Mouse (Mus musculus): ENCODE measurements around the gene Nav2. TPM values are rescaled to one million over a fixed set of nuclear protein-coding genes. Genes with fewer than 3 reads are reported as not detected.

Gene Nav2
- polyA plus RNA-seq, 1 experiment from 2014 or later = 4.1 TPM

- H3K9me3 ChIP-seq (replicated peaks; ENCODE audit: control insufficient read depth, low read length) = no peaks in the 10 kb centered on the region
- ATAC-seq (ENCODE audit: low read depth) = no peak
- H3K36me3 ChIP-seq (ENCODE audit: control insufficient read depth, insufficient read depth) = no peaks in the 10 kb centered on the region
- H3K4me2 ChIP-seq (ENCODE audit: low read depth, low read length) = no peak overlapping the region
- H3K27ac ChIP-seq (ENCODE audit: low read length) = no peak overlapping the region
- 73% methylated on average over 13 of the region's 13 CpGs for WGBS (ENCODE audit: insufficient replicate concordance)
- H3K4me1 ChIP-seq (ENCODE audit: control insufficient read depth, low read depth, low read length) = no peaks in the 10 kb centered on the region
- H3K27me3 ChIP-seq (ENCODE audit: control insufficient read depth, insufficient read depth, low read depth, low read length) = no peaks in the 10 kb centered on the region
- no peak overlapping the region for H3K4me3 ChIP-seq (ENCODE audit: low read depth, low read length)
- no peak overlapping the region for H3K9ac ChIP-seq (ENCODE audit: low read depth, low read length)
Measured at GRCm38 (mm10) chr7:49364486-49365162, 456.1 kb downstream of the Nav2 start.

GRCm38 (mm10) chr7:49368590-49368989 lies 460.1 kb downstream of the Nav2 start:
- H3K4me3 ChIP-seq (ENCODE audit: low read depth, low read length) = no peak overlapping the region
- no peak overlapping the region for H3K4me2 ChIP-seq (ENCODE audit: low read depth, low read length)
- no peaks in the 10 kb centered on the region for H3K4me1 ChIP-seq (ENCODE audit: control insufficient read depth, low read depth, low read length)
- H3K27ac ChIP-seq (ENCODE audit: low read length) = no peak overlapping the region
- no peaks in the 10 kb centered on the region for H3K27me3 ChIP-seq (ENCODE audit: control insufficient read depth, insufficient read depth, low read depth, low read length)
- WGBS (ENCODE audit: insufficient replicate concordance) = 48% methylated on average over 5 of the region's 5 CpGs
- no peaks in the 10 kb centered on the region for H3K9me3 ChIP-seq (replicated peaks; ENCODE audit: control insufficient read depth, low read length)
- no peaks in the 10 kb centered on the region for H3K36me3 ChIP-seq (ENCODE audit: control insufficient read depth, insufficient read depth)
- ATAC-seq (ENCODE audit: low read depth) = no peak
- H3K9ac ChIP-seq (ENCODE audit: low read depth, low read length) = no peak overlapping the region

GRCm38 (mm10) chr7:49369006-49369405 lies 460.5 kb downstream of the Nav2 start:
- ATAC-seq (ENCODE audit: low read depth) = no peak
- 30% methylated on average over 3 of the region's 3 CpGs for WGBS (ENCODE audit: insufficient replicate concordance)
- Histone ChIP-seq H3K9ac (ENCODE audit: low read depth, low read length) (no peak overlapping the region), H3K9me3 (replicated peaks; ENCODE audit: control insufficient read depth, low read length) (no peaks in the 10 kb centered on the region), H3K27ac (ENCODE audit: low read length) (no peak overlapping the region), H3K4me1 (ENCODE audit: control insufficient read depth, low read depth, low read length) (no peaks in the 10 kb centered on the region), H3K27me3 (ENCODE audit: control insufficient read depth, insufficient read depth, low read depth, low read length) (no peaks in the 10 kb centered on the region), H3K4me2 (ENCODE audit: low read depth, low read length) (no peak overlapping the region), H3K4me3 (ENCODE audit: low read depth, low read length) (no peak overlapping the region), H3K36me3 (ENCODE audit: control insufficient read depth, insufficient read depth) (no peaks in the 10 kb centered on the region)

- Histone ChIP-seq H3K4me3 (ENCODE audit: low read depth, low read length) (no peak overlapping the region), H3K9me3 (replicated peaks; ENCODE audit: control insufficient read depth, low read length) (no peaks in the 10 kb centered on the region), H3K4me1 (ENCODE audit: control insufficient read depth, low read depth, low read length) (no peaks in the 10 kb centered on the region), H3K27ac (ENCODE audit: low read length) (no peak overlapping the region), H3K36me3 (ENCODE audit: control insufficient read depth, insufficient read depth) (no peaks in the 10 kb centered on the region), H3K9ac (ENCODE audit: low read depth, low read length) (no peak overlapping the region), H3K27me3 (ENCODE audit: control insufficient read depth, insufficient read depth, low read depth, low read length) (no peaks in the 10 kb centered on the region), H3K4me2 (ENCODE audit: low read depth, low read length) (no peak overlapping the region)
- 62% methylated on average over 10 of the region's 10 CpGs for WGBS (ENCODE audit: insufficient replicate concordance)
- no peak for ATAC-seq (ENCODE audit: low read depth)
Measured at GRCm38 (mm10) chr7:49369809-49370473, 461.4 kb downstream of the Nav2 start.

- Histone ChIP-seq H3K4me3 (ENCODE audit: low read depth, low read length) (no peak overlapping the region), H3K9ac (ENCODE audit: low read depth, low read length) (no peak overlapping the region), H3K4me2 (ENCODE audit: low read depth, low read length) (no peak overlapping the region), H3K27me3 (ENCODE audit: control insufficient read depth, insufficient read depth, low read depth, low read length) (no peaks in the 10 kb centered on the region), H3K4me1 (ENCODE audit: control insufficient read depth, low read depth, low read length) (no peaks in the 10 kb centered on the region), H3K27ac (ENCODE audit: low read length) (no peak overlapping the region), H3K9me3 (replicated peaks; ENCODE audit: control insufficient read depth, low read length) (no peaks in the 10 kb centered on the region), H3K36me3 (ENCODE audit: control insufficient read depth, insufficient read depth) (no peaks in the 10 kb centered on the region)
- 55% methylated on average over 2 of the region's 2 CpGs for WGBS (ENCODE audit: insufficient replicate concordance)
- no peak for ATAC-seq (ENCODE audit: low read depth)
Measured at GRCm38 (mm10) chr7:49371345-49371744, 462.8 kb downstream of the Nav2 start.

GRCm38 (mm10) chr7:49371972-49372371 lies 463.5 kb downstream of the Nav2 start:
- no peaks in the 10 kb centered on the region for H3K9me3 ChIP-seq (replicated peaks; ENCODE audit: control insufficient read depth, low read length)
- no peak overlapping the region for H3K4me2 ChIP-seq (ENCODE audit: low read depth, low read length)
- H3K27me3 ChIP-seq (ENCODE audit: control insufficient read depth, insufficient read depth, low read depth, low read length) = no peaks in the 10 kb centered on the region
- no peak overlapping the region for H3K9ac ChIP-seq (ENCODE audit: low read depth, low read length)
- no peaks in the 10 kb centered on the region for H3K4me1 ChIP-seq (ENCODE audit: control insufficient read depth, low read depth, low read length)
- H3K4me3 ChIP-seq (ENCODE audit: low read depth, low read length) = no peak overlapping the region
- ATAC-seq (ENCODE audit: low read depth) = no peak
- H3K36me3 ChIP-seq (ENCODE audit: control insufficient read depth, insufficient read depth) = no peaks in the 10 kb centered on the region
- WGBS (ENCODE audit: insufficient replicate concordance) = 62% methylated on average over 7 of the region's 7 CpGs
- no peak overlapping the region for H3K27ac ChIP-seq (ENCODE audit: low read length)

GRCm38 (mm10) chr7:49373173-49373572 lies 464.7 kb downstream of the Nav2 start:
- Histone ChIP-seq H3K4me1 (ENCODE audit: control insufficient read depth, low read depth, low read length) (no peaks in the 10 kb centered on the region), H3K4me2 (ENCODE audit: low read depth, low read length) (no peak overlapping the region), H3K36me3 (ENCODE audit: control insufficient read depth, insufficient read depth) (no peaks in the 10 kb centered on the region), H3K9me3 (replicated peaks; ENCODE audit: control insufficient read depth, low read length) (no peaks in the 10 kb centered on the region), H3K27ac (ENCODE audit: low read length) (no peak overlapping the region), H3K9ac (ENCODE audit: low read depth, low read length) (no peak overlapping the region), H3K4me3 (ENCODE audit: low read depth, low read length) (no peak overlapping the region), H3K27me3 (ENCODE audit: control insufficient read depth, insufficient read depth, low read depth, low read length) (no peaks in the 10 kb centered on the region)
- no peak for ATAC-seq (ENCODE audit: low read depth)
- WGBS (ENCODE audit: insufficient replicate concordance) = 57% methylated on average over 1 of the region's 1 CpGs

GRCm38 (mm10) chr7:49373661-49374060 lies 465.1 kb downstream of the Nav2 start:
- H3K4me2 ChIP-seq (ENCODE audit: low read depth, low read length) = no peak overlapping the region
- no peaks in the 10 kb centered on the region for H3K9me3 ChIP-seq (replicated peaks; ENCODE audit: control insufficient read depth, low read length)
- WGBS (ENCODE audit: insufficient replicate concordance) = 81% methylated on average over 3 of the region's 3 CpGs
- no peaks in the 10 kb centered on the region for H3K4me1 ChIP-seq (ENCODE audit: control insufficient read depth, low read depth, low read length)
- H3K9ac ChIP-seq (ENCODE audit: low read depth, low read length) = no peak overlapping the region
- no peaks in the 10 kb centered on the region for H3K36me3 ChIP-seq (ENCODE audit: control insufficient read depth, insufficient read depth)
- H3K27ac ChIP-seq (ENCODE audit: low read length) = no peak overlapping the region
- H3K27me3 ChIP-seq (ENCODE audit: control insufficient read depth, insufficient read depth, low read depth, low read length) = no peaks in the 10 kb centered on the region
- no peak overlapping the region for H3K4me3 ChIP-seq (ENCODE audit: low read depth, low read length)
- no peak for ATAC-seq (ENCODE audit: low read depth)

- Histone ChIP-seq H3K4me2 (ENCODE audit: low read depth, low read length) (no peak overlapping the region), H3K4me3 (ENCODE audit: low read depth, low read length) (no peak overlapping the region), H3K36me3 (ENCODE audit: control insufficient read depth, insufficient read depth) (no peaks in the 10 kb centered on the region), H3K9ac (ENCODE audit: low read depth, low read length) (no peak overlapping the region), H3K9me3 (replicated peaks; ENCODE audit: control insufficient read depth, low read length) (no peaks in the 10 kb centered on the region), H3K27ac (ENCODE audit: low read length) (no peak overlapping the region), H3K27me3 (ENCODE audit: control insufficient read depth, insufficient read depth, low read depth, low read length) (no peaks in the 10 kb centered on the region), H3K4me1 (ENCODE audit: control insufficient read depth, low read depth, low read length) (no peaks in the 10 kb centered on the region)
- no peak for ATAC-seq (ENCODE audit: low read depth)
- 42% methylated on average over 9 of the region's 9 CpGs for WGBS (ENCODE audit: insufficient replicate concordance)
Measured at GRCm38 (mm10) chr7:49375499-49375974, 467.0 kb downstream of the Nav2 start.

All from liver, embryonic 16.5 days (tissue).